Mouse (Mus musculus) CH12.LX (cell line): ENCODE measurements around the gene Brsk2. TPM values are rescaled to one million over a fixed set of nuclear protein-coding genes. Genes with fewer than 3 reads are reported as not detected.
"Not testable (repeated sequence)": the region's sequence is repeated elsewhere in the genome, so short reads cannot be mapped to it uniquely, and the experiment has no call there.

Experiments
- DNase-seq: peaks from one replicate; pipeline ENCODE4 v3.0.0-alpha.2; 2013; ENCODE audit errors: extremely low read depth
- H3K27ac ChIP-seq: 2 replicates; pipeline ENCODE4 v1.5.1; 2012; ENCODE audit warnings: low read depth, mild to moderate bottlenecking, control low read depth, moderate library complexity; ENCODE audit not compliant: insufficient read depth
- H3K27me3 ChIP-seq: replicated peaks from 2 replicates; pipeline ENCODE3; 2012; ENCODE audit warnings: inconsistent platforms
- H3K36me3 ChIP-seq, 2 experiments: replicated peaks in 1 of 2; 2 replicates each; pipeline versions ENCODE3 to v1.6.1; 2012; ENCODE audit warnings: inconsistent platforms in 1 of 2, low read length in 1 of 2, mild to moderate bottlenecking in 1 of 2, mixed read lengths in 1 of 2, moderate library complexity in 1 of 2; ENCODE audit not compliant: control insufficient read depth in 1 of 2, insufficient read depth in 1 of 2
- H3K4me1 ChIP-seq, 2 experiments: 2 replicates each; pipeline ENCODE4 v1.6.1; 2012; ENCODE audit warnings: inconsistent platforms in 1 of 2, moderate library complexity in 1 of 2; ENCODE audit not compliant: insufficient read depth in 2 of 2, control insufficient read depth in 1 of 2
- H3K4me2 ChIP-seq: 2 replicates; pipeline ENCODE4 v1.6.1; 2012; ENCODE audit warnings: low read depth, mild to moderate bottlenecking, control low read depth; ENCODE audit not compliant: poor library complexity, insufficient read depth, severe bottlenecking
- H3K4me3 ChIP-seq, 3 experiments: fragments of 150-350 bp in 1 of 3; sonication (generic) in 1 of 3; replicated peaks in 1 of 3; 2 replicates each; pipeline versions ENCODE3 to v1.5.1; 2011 to 2012; ENCODE audit warnings: low read depth in 2 of 3, low read length in 2 of 3, mild to moderate bottlenecking in 2 of 3, moderate library complexity in 2 of 3, control low read depth in 1 of 3, improper control_type of control experiment in 1 of 3, inconsistent platforms in 1 of 3, mixed read lengths in 1 of 3; ENCODE audit not compliant: poor library complexity in 1 of 3
- H3K79me2 ChIP-seq: replicated peaks from 2 replicates; pipeline ENCODE4 v1.6.1; 2012; ENCODE audit warnings: mild to moderate bottlenecking, moderate library complexity; ENCODE audit not compliant: control insufficient read depth, poor library complexity, insufficient read depth, severe bottlenecking; ENCODE audit errors: extremely low read depth
- H3K9ac ChIP-seq: 2 replicates; pipeline ENCODE4 v1.6.1; 2012; ENCODE audit warnings: low read depth, mild to moderate bottlenecking, control low read depth, moderate library complexity; ENCODE audit not compliant: insufficient read depth
- H3K9me3 ChIP-seq: replicated peaks from 2 replicates; pipeline ENCODE3; 2012; ENCODE audit warnings: low read length, inconsistent platforms, mixed read lengths
- BHLHE40 ChIP-seq: IDR thresholded peaks from 2 replicates; pipeline ENCODE4 v1.6.1; 2011; ENCODE audit warnings: mild to moderate bottlenecking, low read depth, low read length, improper control_type of control experiment
- CHD1 ChIP-seq: IDR thresholded peaks from 2 replicates; pipeline ENCODE4 v1.6.1; 2012; ENCODE audit warnings: low read depth, low read length, improper control_type of control experiment, inconsistent platforms
- CHD2 ChIP-seq: IDR thresholded peaks from 2 replicates; pipeline ENCODE4 v1.6.1; 2011; ENCODE audit warnings: low read length, improper control_type of control experiment
- EP300 ChIP-seq: IDR thresholded peaks from 2 replicates; pipeline ENCODE4 v1.6.1; 2011; ENCODE audit warnings: low read length, improper control_type of control experiment
- HCFC1 ChIP-seq: IDR thresholded peaks from 2 replicates; pipeline ENCODE4 v1.6.1; 2012; ENCODE audit warnings: low read depth, mild to moderate bottlenecking, inconsistent platforms, low read length, improper control_type of control experiment
- KAT2A ChIP-seq: IDR thresholded peaks from 2 replicates; pipeline ENCODE4 v1.6.1; 2012; ENCODE audit warnings: low read length, improper control_type of control experiment, inconsistent platforms; ENCODE audit not compliant: insufficient replicate concordance
- MAFK ChIP-seq: IDR thresholded peaks from 2 replicates; pipeline ENCODE4 v1.6.1; 2011; ENCODE audit warnings: low read length, improper control_type of control experiment; ENCODE audit not compliant: insufficient replicate concordance
- MAX ChIP-seq: IDR thresholded peaks from 2 replicates; pipeline ENCODE4 v1.6.1; 2011; ENCODE audit warnings: low read length, improper control_type of control experiment
- MYC ChIP-seq: IDR thresholded peaks from 2 replicates; pipeline ENCODE4 v1.6.1; 2011; ENCODE audit warnings: low read depth, mild to moderate bottlenecking, improper control_type of control experiment, low read length
- PAX5 ChIP-seq: IDR thresholded peaks from 2 replicates; pipeline ENCODE4 v1.6.1; 2012; ENCODE audit warnings: low read length, inconsistent platforms, mixed read lengths
- POLR2A ChIP-seq: IDR thresholded peaks from 2 replicates; pipeline ENCODE4 v1.6.1; 2011; ENCODE audit warnings: low read depth, mild to moderate bottlenecking, improper control_type of control experiment, low read length
- RCOR1 ChIP-seq: conservative IDR thresholded peaks from 2 replicates; pipeline ENCODE4 v1.6.1; 2012; ENCODE audit warnings: low read depth, mild to moderate bottlenecking, inconsistent platforms, low read length, improper control_type of control experiment
- SMC3 ChIP-seq: IDR thresholded peaks from 2 replicates; pipeline ENCODE4 v1.6.1; 2011; ENCODE audit warnings: low read depth, low read length, improper control_type of control experiment
- TBP ChIP-seq: conservative IDR thresholded peaks from 2 replicates; pipeline ENCODE4 v1.6.1; 2011; ENCODE audit warnings: low read depth, low read length, improper control_type of control experiment
- TCF12 ChIP-seq: IDR thresholded peaks from 2 replicates; pipeline ENCODE4 v1.6.1; 2014; ENCODE audit warnings: low read depth, mild to moderate bottlenecking, inconsistent platforms, low read length, improper control_type of control experiment
- ZMIZ1 ChIP-seq: IDR thresholded peaks from 2 replicates; pipeline ENCODE4 v1.6.1; 2012; ENCODE audit warnings: low read depth, mild to moderate bottlenecking, inconsistent platforms, low read length, improper control_type of control experiment
- ZNF384 ChIP-seq: IDR thresholded peaks from 2 replicates; pipeline ENCODE4 v1.6.1; 2012; ENCODE audit warnings: low read depth, low read length, improper control_type of control experiment, inconsistent platforms
- dilution Hi-C: fragments of 300-500 bp; cut with MboI; formaldehyde crosslinking; loops from 2 replicates; pipeline ENCODE4 v1.14.3; 2020; ENCODE audit warnings: low sequenced_read_pairs; ENCODE audit not compliant: extremely low pct_unique_long_range_greater_than_20kb, extremely low pct_ligation_motif_present
- in situ Hi-C: fragments of 300-500 bp; cut with MboI; formaldehyde crosslinking; loops from 3 replicates; pipeline ENCODE4 v1.14.3; 2019; ENCODE audit warnings: low sequenced_read_pairs, low pct_ligation_motif_present, low pct_unique_long_range_greater_than_20kb, mixed read lengths
- polyA plus RNA-seq: library from polyadenylated mRNA; unstranded; fragments of >175 nt; gene quantifications from 2 replicates; pipeline ENCODE4 v1.2.1, GENCODE M21; 2012; ENCODE audit warnings: low read depth; ENCODE audit not compliant: insufficient read length
- total RNA-seq, 2 experiments: library from RNA; depleted of rRNA; stranded (reverse); fragments of 300-350 nt in 1 of 2; fragments of >200 nt in 1 of 2; gene quantifications; 2 replicates each; pipeline ENCODE4 v1.2.3; 2012 to 2014

The Brsk2 gene
- total and polyA plus RNA-seq, 3 experiments = 5.3 to 11.0 (median 10.9) TPM

GRCm38 (mm10) chr7:141908591-141908990, 41.0 kb upstream of the Brsk2 start:
- Histone ChIP-seq H3K4me2 (no peak overlapping the region), H3K4me3 (no peak overlapping the region), H3K27me3 (peaks cover 66% of the 10 kb centered on the region), H3K9ac (no peak overlapping the region), H3K9me3 (peaks cover 8% of the 10 kb centered on the region), H3K36me3 (no peaks in the 10 kb centered on the region), H3K27ac (no peak overlapping the region), H3K4me1 (peaks cover 0 to 4% of the 10 kb centered on the region in 2 experiments; a peak in 2 of 4 replicates), H3K79me2 (no peaks in the 10 kb centered on the region)
- in situ Hi-C loops (loop anchor here (25.0 kb wide), 1 partner anchor 146 kb away; no protein-coding TSS in a partner anchor), dilution Hi-C loops (no loop called here)
- DNase-seq = no peak
- TF ChIP-seq TBP (no peak), SMC3 (no peak), POLR2A (no peak), RCOR1 (no peak), ZNF384 (no peak), PAX5 (no peak), MYC (no peak), MAFK (no peak)

DNA sequence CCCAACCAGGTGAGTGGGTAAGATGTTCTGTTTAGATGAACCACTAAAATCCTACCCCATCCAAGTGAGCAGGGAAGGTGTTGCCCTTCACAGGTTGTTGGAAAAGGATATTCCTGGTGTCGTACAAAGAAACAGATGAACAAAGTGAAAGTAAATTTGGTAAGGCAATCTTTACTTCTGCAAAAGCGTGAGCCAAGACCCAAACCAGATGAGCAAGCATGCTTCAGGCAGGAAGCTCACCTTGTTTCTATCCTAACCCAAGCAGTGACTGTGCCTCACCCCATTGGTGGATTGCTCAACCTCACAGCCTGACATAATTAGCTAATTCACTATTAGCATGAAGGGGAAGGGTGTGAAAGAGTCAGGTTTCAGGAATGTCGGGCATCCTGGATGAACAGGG, 38.2 kb upstream of the Brsk2 start:
- H3K27me3 ChIP-seq = peaks cover 80% of the 10 kb centered on the region
- H3K36me3 ChIP-seq = no peaks in the 10 kb centered on the region
- H3K9me3 ChIP-seq = no peaks in the 10 kb centered on the region
- H3K4me2 ChIP-seq = no peak overlapping the region
- H3K9ac ChIP-seq = no peak overlapping the region
- H3K79me2 ChIP-seq = no peaks in the 10 kb centered on the region
- DNase-seq = no peak
- peaks cover 0 to 4% of the 10 kb centered on the region in 2 experiments; a peak in 2 of 4 replicates for H3K4me1 ChIP-seq
- in situ Hi-C loops (loop anchor here (25.0 kb wide), 1 partner anchor 149 kb away; no protein-coding TSS in a partner anchor), dilution Hi-C loops (no loop called here)
- H3K4me3 ChIP-seq = no peak overlapping the region
- H3K27ac ChIP-seq = no peak overlapping the region
- TF ChIP-seq CHD2 (no peak), ZMIZ1 (no peak), CHD1 (no peak), BHLHE40 (no peak)

GRCm38 (mm10) chr7:141918407-141918806, 31.1 kb upstream of the Brsk2 start, which contains the start of gene Tollip:
Gene Tollip, minus strand, starts transcription at chr7:141918507.
- peaks cover 72% of the 10 kb centered on the region for H3K27me3 ChIP-seq
- DNase-seq = no peak
- H3K9ac ChIP-seq = no peak within 1 kb of the TSS
- H3K9me3 ChIP-seq = no peaks in the 10 kb centered on the region
- in situ Hi-C loops = loop anchor here (25.0 kb wide), 1 partner anchor 156 kb away; no protein-coding TSS in a partner anchor
- no peak within 1 kb of the TSS for H3K27ac ChIP-seq
- no peak within 1 kb of the TSS for H3K4me2 ChIP-seq
- no peaks in the 10 kb centered on the region for H3K4me1 ChIP-seq
- H3K79me2 ChIP-seq = no peaks in the 10 kb centered on the region
- no peak within 1 kb of the TSS for H3K4me3 ChIP-seq
- dilution Hi-C loops = no loop called here
- TF ChIP-seq TCF12 (no peak), CHD2 (no peak), KAT2A (no peak), RCOR1 (no peak), BHLHE40 (no peak), CHD1 (no peak), EP300 (no peak), MAX (no peak), HCFC1 (no peak)
- no peaks in the 10 kb centered on the region for H3K36me3 ChIP-seq

DNA sequence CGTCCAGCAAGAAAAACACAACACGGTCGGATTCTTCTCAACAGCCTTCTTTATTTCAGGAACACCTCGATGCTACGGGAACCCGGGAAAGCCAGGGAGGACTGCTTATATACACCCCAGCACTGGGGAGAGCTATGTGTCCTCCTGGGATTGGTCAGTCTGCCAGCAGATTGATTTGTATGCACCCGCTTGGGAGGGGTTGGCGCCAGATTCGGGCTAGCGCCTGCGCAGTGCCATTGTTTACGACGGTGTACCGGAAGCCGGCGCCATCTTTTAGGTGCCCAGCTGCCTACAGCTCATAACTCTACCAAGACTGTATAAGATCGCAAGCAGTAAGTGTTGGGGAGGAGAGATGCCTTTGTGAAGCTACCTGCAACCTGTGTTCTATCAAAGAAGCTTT, 25.4 kb upstream of the Brsk2 start:
- H3K27ac ChIP-seq, H3K9me3 ChIP-seq, H3K4me3 ChIP-seq, H3K79me2 ChIP-seq, dilution Hi-C loops, H3K36me3 ChIP-seq, H3K4me1 ChIP-seq, DNase-seq, H3K4me2 ChIP-seq, H3K9ac ChIP-seq: not testable (repeated sequence)
- H3K27me3 ChIP-seq = peaks cover 69% of the 10 kb centered on the region
- in situ Hi-C loops = loop anchor here (25.0 kb wide), 1 partner anchor 162 kb away; no protein-coding TSS in a partner anchor
